Mouse (Mus musculus) kidney, postnatal 0 days (tissue): ENCODE data around the gene Map3k11. TPM values are rescaled to one million over a fixed set of nuclear protein-coding genes. Genes with fewer than 3 reads are reported as not detected.
A peak's percentile ranks its signal among the peaks of the same experiment; 100 is the strongest.

Experiments
- ATAC-seq: fragments of 200-750 bp; cut with Nextera tagmentation; replicated peaks from 2 replicates; pipeline ENCODE4 v1.8.0; 2017; ENCODE audit warnings: low read depth, moderate number of reproducible peaks, moderate TSS enrichment, moderate library complexity; ENCODE audit not compliant: low FRiP score
- DNase-seq: peaks from one replicate; pipeline ENCODE4 v3.0.0-alpha.2; 2016; ENCODE audit warnings: low spot score
- H3K27ac ChIP-seq: fragments of 300-500 bp; sonication (generic); 2 replicates; pipeline ENCODE4 v1.5.1; 2014; ENCODE audit warnings: mild to moderate bottlenecking
- H3K27me3 ChIP-seq: fragments of 300-500 bp; sonication (generic); 2 replicates; pipeline ENCODE4 v1.6.1; 2014; ENCODE audit warnings: low read length, mixed read lengths; ENCODE audit not compliant: insufficient read depth
- H3K36me3 ChIP-seq: fragments of 300-500 bp; sonication (generic); 2 replicates; pipeline ENCODE4 v1.6.1; 2014; ENCODE audit warnings: low read length, mixed read lengths; ENCODE audit not compliant: insufficient read depth
- H3K4me1 ChIP-seq: fragments of 300-500 bp; sonication (generic); replicated peaks from 2 replicates; pipeline ENCODE4 v1.6.1; 2014; ENCODE audit warnings: antibody characterized with exemption, low read length, mixed read lengths; ENCODE audit not compliant: insufficient read depth
- H3K4me2 ChIP-seq: fragments of 300-500 bp; sonication (generic); 2 replicates; pipeline ENCODE4 v1.6.1; 2014; ENCODE audit warnings: mild to moderate bottlenecking, low read length, moderate library complexity, mixed read lengths
- H3K4me3 ChIP-seq: fragments of 300-500 bp; sonication (generic); replicated peaks from 2 replicates; pipeline ENCODE4 v1.5.1; 2014; ENCODE audit warnings: low read depth, low read length
- H3K9ac ChIP-seq: fragments of 300-500 bp; sonication (generic); 2 replicates; pipeline ENCODE4 v1.6.1; 2014; ENCODE audit warnings: low read depth, low read length
- H3K9me3 ChIP-seq: fragments of 300-500 bp; sonication (generic); replicated peaks from 2 replicates; pipeline ENCODE4 v1.6.1; 2016; ENCODE audit warnings: low read length, inconsistent platforms, mixed read lengths
- CTCF ChIP-seq: IDR thresholded peaks from 2 replicates; pipeline ENCODE4 v1.5.1; 2016; ENCODE audit warnings: antibody characterized with exemption, low read depth, mild to moderate bottlenecking, moderate library complexity
- WGBS: fragments of 180-500 bp; shearing (Covaris S2); extraction: QIAGEN DNeasy Blood & Tissue Kit; methylation state at CpG from one replicate; pipeline ENCODE4 v1.1.7; 2014; 5-methylcytosine and 5-hydroxymethylcytosine counted together
- polyA plus RNA-seq: library from polyadenylated mRNA; unstranded; fragments of >200 nt; fragmentation: Nextera tagmentation; extraction: Ambion mirVana; gene quantifications from 2 replicates; pipeline ENCODE4 v1.2.1, GENCODE M21; 2015

Gene Map3k11
- polyA plus RNA-seq, 1 experiment from 2014 or later = 39.8 TPM

DNA sequence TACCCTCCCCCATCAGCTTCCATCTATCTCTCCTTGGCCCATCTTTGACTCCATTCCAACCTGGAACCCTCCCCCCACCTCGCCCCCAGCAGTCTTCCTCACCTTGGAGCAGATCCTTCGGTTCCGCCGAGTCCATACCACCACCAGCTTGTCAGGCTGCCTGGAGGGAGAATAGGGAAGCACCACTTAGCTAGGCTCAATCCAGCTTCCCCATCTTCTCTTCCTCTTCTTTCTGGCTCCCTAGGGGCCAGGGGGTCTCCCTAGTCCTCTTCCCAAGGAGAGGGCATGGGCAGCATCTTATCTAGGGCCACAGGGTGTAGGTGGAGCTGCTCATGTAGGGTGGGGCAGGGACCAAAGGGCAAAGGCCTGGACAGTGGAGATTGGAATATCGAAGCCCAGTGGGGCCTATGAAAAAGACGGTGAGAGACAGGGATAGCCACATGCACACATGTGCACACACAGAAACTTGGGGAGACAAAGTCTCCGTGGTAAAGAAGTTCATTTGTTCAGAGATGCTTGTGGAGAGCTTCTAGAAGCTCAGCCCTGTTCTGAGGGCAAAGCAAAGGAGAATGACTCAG lies 34.4 kb downstream of the Map3k11 start:
- no peak overlapping the region for H3K9ac ChIP-seq
- DNase-seq (no peak), ATAC-seq (no peak)
- H3K9me3 ChIP-seq = no peaks in the 10 kb centered on the region
- no peak overlapping the region for H3K27ac ChIP-seq
- no peak overlapping the region for H3K4me3 ChIP-seq
- TF ChIP-seq CTCF = no peak
- H3K4me1 ChIP-seq = peaks cover 20% of the 10 kb centered on the region; the same call in 1 of the 2 replicates
- WGBS = 89% methylated on average over 7 of the region's 7 CpGs
- H3K4me2 ChIP-seq = no peak overlapping the region
- H3K27me3 ChIP-seq = no peaks in the 10 kb centered on the region
- H3K36me3 ChIP-seq = peaks cover 25% of the 10 kb centered on the region

DNA sequence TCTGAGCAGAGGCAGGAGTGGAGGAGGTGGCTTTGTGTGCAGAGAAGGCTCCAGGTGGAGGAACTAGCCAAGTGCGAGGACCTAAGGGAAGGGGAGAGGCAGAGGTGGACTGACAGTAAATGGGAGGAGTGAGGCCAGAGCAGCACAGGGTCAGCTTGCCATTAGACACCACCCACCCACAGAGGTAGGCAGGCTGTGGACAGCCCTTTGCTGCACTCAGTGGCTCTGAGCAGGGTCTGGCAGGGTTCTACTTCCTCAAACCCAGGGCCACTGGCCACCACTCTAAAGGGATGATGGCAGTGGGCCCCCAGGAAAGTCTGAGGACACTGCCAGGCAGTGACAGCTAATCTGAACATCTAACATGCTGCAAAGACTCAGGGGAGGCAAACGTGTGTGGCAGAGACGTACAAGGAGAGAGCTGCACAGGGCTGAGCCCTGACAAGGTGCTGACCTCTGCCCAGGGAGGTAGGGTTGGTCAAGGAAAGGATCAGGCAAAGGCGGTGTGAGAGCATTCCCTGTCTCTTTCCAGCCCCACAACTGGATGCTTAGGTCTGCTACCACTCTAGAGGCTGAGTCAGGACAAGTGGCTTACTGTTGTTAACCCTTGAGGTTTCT lies 35.5 kb downstream of the Map3k11 start:
- no peak overlapping the region for H3K27ac ChIP-seq
- H3K4me1 ChIP-seq = peaks cover 27% of the 10 kb centered on the region
- no peaks in the 10 kb centered on the region for H3K27me3 ChIP-seq
- WGBS = 43% methylated on average over 4 of the region's 4 CpGs
- H3K9ac ChIP-seq = no peak overlapping the region
- peaks cover 23% of the 10 kb centered on the region for H3K36me3 ChIP-seq
- H3K9me3 ChIP-seq = no peaks in the 10 kb centered on the region
- 0 out of 2 replicates have a peak overlapping the region, but pooled peaks have one; percentile 44 for H3K4me3 ChIP-seq
- DNase-seq (no peak), ATAC-seq (no peak)
- TF ChIP-seq CTCF = no peak
- peak overlapping the region; percentile 70 for H3K4me2 ChIP-seq

DNA sequence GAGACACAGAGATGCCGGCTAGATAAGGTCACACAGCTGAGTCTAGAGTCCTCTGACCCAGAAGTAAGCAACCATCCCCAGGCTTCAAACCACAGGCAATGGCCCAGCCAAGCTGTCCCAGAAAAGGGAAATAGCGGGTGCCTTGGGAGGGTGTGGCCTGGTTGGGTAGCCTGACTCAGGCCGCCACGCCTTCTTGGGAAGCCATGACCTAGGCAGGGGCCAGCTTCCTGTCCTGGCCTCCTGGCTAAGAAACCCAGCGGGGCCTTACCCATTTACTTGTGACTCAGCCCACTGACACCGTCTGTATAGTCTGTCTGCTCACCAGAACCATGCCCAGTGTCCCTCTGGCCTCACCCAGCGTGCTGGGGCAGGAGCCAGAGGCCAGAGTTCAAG lies 36.0 kb downstream of the Map3k11 start:
- Histone ChIP-seq H3K4me1 (peaks cover 27% of the 10 kb centered on the region), H3K4me3 (peak overlapping the region; percentile 44), H3K27me3 (no peaks in the 10 kb centered on the region), H3K4me2 (peak overlapping the region; percentile 70), H3K36me3 (peaks cover 18% of the 10 kb centered on the region), H3K9ac (no peak overlapping the region), H3K27ac (peak overlapping the region; percentile 69), H3K9me3 (no peaks in the 10 kb centered on the region)
- 46% methylated on average over 7 of the region's 7 CpGs for WGBS
- ATAC-seq (0 out of 2 replicates have a peak, but pooled peaks have one; percentile 3), DNase-seq (peak; percentile 38)
- no peak for TF ChIP-seq CTCF

GRCm38 (mm10) chr19:5725029-5725707 lies 36.6 kb downstream of the Map3k11 start:
- DNase-seq (peak; percentile 35), ATAC-seq (no peak)
- Histone ChIP-seq H3K27me3 (no peaks in the 10 kb centered on the region), H3K36me3 (peaks cover 13% of the 10 kb centered on the region), H3K27ac (peak overlapping the region; percentile 69), H3K9me3 (no peaks in the 10 kb centered on the region), H3K4me3 (peak overlapping the region; percentile 44), H3K4me2 (peak overlapping the region; percentile 70), H3K9ac (peak overlapping the region; percentile 59), H3K4me1 (peaks cover 33% of the 10 kb centered on the region)
- no peak for TF ChIP-seq CTCF
- WGBS = 41% methylated on average over 12 of the region's 12 CpGs

DNA sequence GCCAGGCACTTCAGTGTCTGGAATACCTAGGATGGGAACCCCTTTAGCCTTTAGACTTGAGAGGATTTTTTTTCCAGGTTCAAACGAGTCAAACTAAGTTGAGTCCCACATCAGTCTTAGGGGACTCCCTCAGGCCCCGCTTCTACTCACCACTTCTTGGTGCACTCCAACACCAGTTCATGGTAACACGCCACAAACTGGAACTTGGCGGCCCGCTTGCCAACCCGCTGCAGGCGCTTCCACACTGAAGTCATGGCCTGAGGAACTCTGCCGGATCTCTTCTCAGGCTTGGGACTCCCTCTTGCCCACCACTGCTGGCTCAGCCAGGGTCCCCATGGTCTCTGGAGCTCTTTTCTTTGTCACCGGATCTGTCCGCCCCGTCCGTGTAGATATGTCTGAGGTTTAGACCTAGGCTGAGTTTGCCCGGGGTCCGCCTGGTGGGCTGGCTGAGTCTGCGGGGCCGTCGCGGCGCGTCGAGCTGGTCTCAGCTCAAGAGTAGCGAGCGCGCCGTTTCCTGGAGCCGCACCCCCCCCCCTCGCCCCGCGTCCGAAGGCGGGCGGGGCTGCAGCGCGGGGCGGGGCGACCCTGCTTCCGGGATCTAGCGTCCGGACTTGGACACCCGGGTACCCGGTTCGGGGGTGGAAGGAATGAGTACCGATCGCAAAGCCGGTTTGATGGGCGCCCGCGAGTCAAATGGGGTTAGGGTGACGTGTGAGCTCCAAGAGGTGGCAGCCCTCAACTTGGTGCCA lies 37.4 kb downstream of the Map3k11 start, which contains the start of gene Ehbp1l1:
Gene Ehbp1l1 (minus strand): TSS at position 551 of the 749 bp plus-strand sequence.
- DNase-seq (peak; percentile 84), ATAC-seq (no peak)
- TF ChIP-seq CTCF = no peak
- 7% methylated on average over 49 of the region's 49 CpGs for WGBS
- Histone ChIP-seq H3K36me3 (peaks cover 5% of the 10 kb centered on the region; the same call in 1 of the 2 replicates), H3K4me1 (peaks cover 37% of the 10 kb centered on the region), H3K4me3 (peak within 1 kb of the TSS; percentile 85), H3K27ac (peak within 1 kb of the TSS; percentile 69), H3K9me3 (no peaks in the 10 kb centered on the region), H3K27me3 (no peaks in the 10 kb centered on the region), H3K4me2 (peak within 1 kb of the TSS; percentile 70), H3K9ac (peak within 1 kb of the TSS; percentile 59)
